Mouse (Mus musculus) myocyte (in vitro differentiated cells): ENCODE data around the gene Gm20388.

ENCODE experiments used
- CEBPB ChIP-seq: IDR thresholded peaks from 2 replicates; pipeline ENCODE4 v1.6.1; 2011; ENCODE audit warnings: mild to moderate bottlenecking, moderate library complexity; ENCODE audit not compliant: poor library complexity, insufficient read depth, severe bottlenecking
- E2F4 ChIP-seq: IDR thresholded peaks from one replicate; pipeline ENCODE4 v1.6.1; 2011; ENCODE audit warnings: mild to moderate bottlenecking, control low read depth, moderate library complexity; ENCODE audit not compliant: insufficient read depth
- MYOD1 ChIP-seq, 3 experiments: IDR thresholded peaks; one replicate each; pipeline ENCODE4 v1.6.1; 2011; ENCODE audit warnings: control low read depth in 2 of 3, low read depth in 2 of 3, mild to moderate bottlenecking in 2 of 3, moderate library complexity in 1 of 3; ENCODE audit not compliant: insufficient read length in 2 of 3, control insufficient read depth in 1 of 3
- POLR2A ChIP-seq: IDR thresholded peaks from one replicate; pipeline ENCODE4 v1.6.1; 2011; ENCODE audit warnings: low read depth, mild to moderate bottlenecking, control low read depth, moderate library complexity; ENCODE audit not compliant: insufficient read length
- POLR2AphosphoS2 ChIP-seq: IDR thresholded peaks from one replicate; pipeline ENCODE4 v1.6.1; 2011; ENCODE audit warnings: low read depth, control low read depth; ENCODE audit not compliant: insufficient read length
- REST ChIP-seq: IDR thresholded peaks from one replicate; pipeline ENCODE4 v1.6.1; 2011; ENCODE audit warnings: mild to moderate bottlenecking, control low read depth, moderate library complexity; ENCODE audit not compliant: insufficient read depth, insufficient read length
- SRF ChIP-seq: IDR thresholded peaks from one replicate; pipeline ENCODE4 v1.6.1; 2011; ENCODE audit warnings: low read depth; ENCODE audit not compliant: control insufficient read depth, insufficient read length
- TCF12 ChIP-seq: IDR thresholded peaks from one replicate; pipeline ENCODE4 v1.6.1; 2011; ENCODE audit warnings: mild to moderate bottlenecking, control low read depth; ENCODE audit not compliant: poor library complexity, insufficient read depth, severe bottlenecking
- USF1 ChIP-seq: IDR thresholded peaks from one replicate; pipeline ENCODE4 v1.6.1; 2011; ENCODE audit warnings: low read depth, mild to moderate bottlenecking, control low read depth, moderate library complexity

GRCm38 (mm10) chr8:124368213-124368612 lies 4457.6 kb downstream of the Gm20388 start:
- TF ChIP-seq POLR2A (no peak), TCF12 (no peak), POLR2AphosphoS2 (no peak), CEBPB (no peak), USF1 (no peak), REST (no peak), E2F4 (no peak), SRF (no peak), MYOD1 (IDR thresholded peaks at IDR 0.05; ENCODE audit: control insufficient read depth in 1 of 3, insufficient read length in 2 of 3, low read depth in 2 of 3) (no peak)
